Mouse (Mus musculus): ENCODE data around the gene Kcnj4.

Gene Kcnj4

GRCm38 (mm10) chr15:79455106-79455810 is 49.8 kb downstream of the Kcnj4 start, which contains the start of gene Csnk1e:
Gene Csnk1e, minus strand, starts transcription at chr15:79455566.
- DNase-seq (ENCODE audit: low spot score in 2 of 2): no peak

GRCm38 (mm10) chr15:79453831-79454230 is 51.2 kb downstream of the Kcnj4 start:
- no peak for DNase-seq (ENCODE audit: low spot score in 2 of 2)

- DNase-seq (ENCODE audit: low spot score in 2 of 2): no peak
These were observed 57.0 kb downstream of the Kcnj4 start for GRCm38 (mm10) chr15:79448041-79448440.

GRCm38 (mm10) chr15:79445786-79446654 is 59.0 kb downstream of the Kcnj4 start:
- no peak for DNase-seq (ENCODE audit: low spot score in 2 of 2)

- DNase-seq (ENCODE audit: low spot score in 2 of 2): peak; percentile 31 to 78
These were observed 61.1 kb downstream of the Kcnj4 start for GRCm38 (mm10) chr15:79443856-79444410.

GRCm38 (mm10) chr15:79442961-79443518 is 62.0 kb downstream of the Kcnj4 start:
- no peak for DNase-seq (ENCODE audit: low spot score in 2 of 2)

GRCm38 (mm10) chr15:79442257-79442611 is 62.8 kb downstream of the Kcnj4 start:
- DNase-seq (ENCODE audit: low spot score in 2 of 2): no peak

- DNase-seq (ENCODE audit: low spot score in 2 of 2): peak in 1 of 2 experiments; percentile 71
These were observed 63.4 kb downstream of the Kcnj4 start for GRCm38 (mm10) chr15:79441331-79442256.

GRCm38 (mm10) chr15:79440651-79441330 is 64.2 kb downstream of the Kcnj4 start:
- no peak for DNase-seq (ENCODE audit: low spot score in 2 of 2)

- peak; percentile 38 to 62 for DNase-seq (ENCODE audit: low spot score in 2 of 2)
These were observed 64.8 kb downstream of the Kcnj4 start for GRCm38 (mm10) chr15:79440223-79440622.

GRCm38 (mm10) chr15:79439386-79439785 is 65.7 kb downstream of the Kcnj4 start:
- no peak for DNase-seq (ENCODE audit: low spot score in 2 of 2)

GRCm38 (mm10) chr15:79438816-79439215 is 66.2 kb downstream of the Kcnj4 start:
- DNase-seq (ENCODE audit: low spot score in 2 of 2): no peak

- no peak for DNase-seq (ENCODE audit: low spot score in 2 of 2)
These were observed 66.7 kb downstream of the Kcnj4 start for GRCm38 (mm10) chr15:79438209-79438810.

GRCm38 (mm10) chr15:79437541-79438208 is 67.4 kb downstream of the Kcnj4 start:
- no peak for DNase-seq (ENCODE audit: low spot score in 2 of 2)

GRCm38 (mm10) chr15:79436481-79436921 is 68.5 kb downstream of the Kcnj4 start:
- DNase-seq (ENCODE audit: low spot score in 2 of 2): no peak

GRCm38 (mm10) chr15:79435191-79435671 is 69.8 kb downstream of the Kcnj4 start:
- DNase-seq (ENCODE audit: low spot score in 2 of 2): no peak

Data from right cerebral cortex, postnatal 36 days (tissue).